Mouse (Mus musculus) spleen, adult 2 months (tissue): ENCODE measurements around the gene Atf7ip. TPM values are rescaled to one million over a fixed set of nuclear protein-coding genes. Genes with fewer than 3 reads are reported as not detected.
A peak's percentile ranks its signal among the peaks of the same experiment; 100 is the strongest.

Source experiments
- DNase-seq, 2 experiments: peaks; one replicate each; pipeline versions ENCODE4 v3.0.0 to v3.0.0-alpha.2; 2012 to 2021; ENCODE audit warnings: low spot score in 2 of 2, low read depth in 1 of 2
- H3K27ac ChIP-seq: fragments of 200-500 bp; 2 replicates; pipeline ENCODE4 v1.5.1; 2012; ENCODE audit warnings: low read length, inconsistent platforms; ENCODE audit not compliant: insufficient read depth
- H3K27me3 ChIP-seq: fragments of 200-500 bp; 2 replicates; pipeline ENCODE4 v1.6.1; 2012; ENCODE audit warnings: mild to moderate bottlenecking, moderate library complexity, low read length, inconsistent platforms; ENCODE audit not compliant: control insufficient read depth, insufficient read depth
- H3K36me3 ChIP-seq: fragments of 200-500 bp; 2 replicates; pipeline ENCODE4 v1.6.1; 2012; ENCODE audit warnings: mild to moderate bottlenecking, low read length, inconsistent platforms; ENCODE audit not compliant: control insufficient read depth, insufficient read depth
- H3K4me1 ChIP-seq: fragments of 200-500 bp; 2 replicates; pipeline ENCODE4 v1.6.1; 2011; ENCODE audit warnings: inconsistent platforms; ENCODE audit not compliant: control insufficient read depth, insufficient read depth, insufficient read length
- H3K4me3 ChIP-seq: fragments of 200-500 bp; 2 replicates; pipeline ENCODE4 v1.5.1; 2011; ENCODE audit warnings: mild to moderate bottlenecking, inconsistent platforms; ENCODE audit not compliant: insufficient read depth, insufficient read length; ENCODE audit errors: extremely low read depth
- CTCF ChIP-seq: fragments of 200-500 bp; IDR thresholded peaks from 2 replicates; pipeline ENCODE4 v1.5.1; 2011; ENCODE audit warnings: mild to moderate bottlenecking, inconsistent platforms; ENCODE audit not compliant: insufficient read depth, insufficient read length, insufficient replicate concordance; ENCODE audit errors: extremely low read depth
- POLR2A ChIP-seq: fragments of 200-500 bp; IDR thresholded peaks from 2 replicates; pipeline ENCODE4 v1.6.1; 2011; ENCODE audit warnings: low read depth, low read length, inconsistent platforms
- WGBS: fragments of 180-500 bp; shearing (Covaris S2); methylation state at CpG from one replicate; pipeline ENCODE4 v1.1.7; 2018; 5-methylcytosine and 5-hydroxymethylcytosine counted together
- polyA plus RNA-seq: library from polyadenylated mRNA; depleted of rRNA; stranded (reverse); fragments of >200 nt; gene quantifications from 2 replicates; pipeline ENCODE4 v1.2.3, GENCODE M21; 2012

Atf7ip gene
- polyA plus RNA-seq, 1 experiment, result 32.5 TPM

- Histone ChIP-seq H3K36me3 (peaks cover 15% of the 10 kb centered on the region), H3K4me1 (no peaks in the 10 kb centered on the region), H3K27me3 (no peaks in the 10 kb centered on the region), H3K4me3 (no peak overlapping the region), H3K27ac (no peak overlapping the region)
- DNase-seq, result no peak
- WGBS, result 92% methylated on average over 3 of the region's 3 CpGs
- TF ChIP-seq CTCF, result no peak
- no peak for TF ChIP-seq POLR2A
These were observed 108.2 kb downstream of the Atf7ip start for GRCm38 (mm10) chr6:136614156-136614555.

DNA sequence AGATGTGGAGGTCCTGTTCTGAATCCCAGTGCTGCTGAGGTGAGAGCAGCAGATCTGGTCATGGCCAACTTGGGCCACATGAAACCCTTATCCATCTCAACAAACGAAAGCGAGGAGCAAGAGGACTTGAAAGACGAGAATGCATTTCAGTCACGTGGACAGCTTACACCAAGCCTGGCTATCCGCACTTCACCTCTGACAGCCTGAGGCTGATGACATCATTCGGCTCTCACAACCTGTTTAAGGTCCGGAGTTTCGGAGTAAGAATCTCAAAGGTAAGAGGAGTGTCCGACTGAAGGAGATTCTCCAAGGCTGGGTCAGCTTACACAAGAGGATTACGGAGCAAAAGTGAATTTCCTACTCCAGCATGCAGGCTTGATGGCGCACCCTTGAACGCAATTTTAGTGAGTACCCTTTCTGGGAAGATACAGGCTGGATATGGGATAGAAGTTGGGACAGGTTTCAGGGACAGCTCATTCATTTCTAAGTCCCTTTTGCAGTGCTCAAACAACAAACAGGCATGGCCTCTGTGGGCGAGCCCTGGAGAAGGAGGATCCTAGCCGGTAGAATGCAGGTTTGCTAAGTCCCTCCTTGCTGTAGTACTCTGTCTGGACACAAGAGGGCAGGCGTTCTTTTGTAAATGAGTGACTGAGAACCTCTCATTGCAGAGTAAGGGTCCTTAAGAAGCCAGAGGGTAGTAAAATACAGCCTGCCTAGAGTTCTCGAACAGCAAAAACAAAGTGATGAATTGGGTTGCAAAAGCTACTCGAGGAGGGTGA, 114.6 kb downstream of the Atf7ip start:
- Histone ChIP-seq H3K27me3 (no peaks in the 10 kb centered on the region), H3K4me3 (no peak overlapping the region), H3K36me3 (no peaks in the 10 kb centered on the region), H3K4me1 (no peaks in the 10 kb centered on the region), H3K27ac (no peak overlapping the region)
- TF ChIP-seq CTCF (peak; percentile 58; the same call in 1 of the 2 replicates), POLR2A (no peak)
- peak; percentile 50 to 80 for DNase-seq
- 59% methylated on average over 17 of the region's 17 CpGs for WGBS

DNA sequence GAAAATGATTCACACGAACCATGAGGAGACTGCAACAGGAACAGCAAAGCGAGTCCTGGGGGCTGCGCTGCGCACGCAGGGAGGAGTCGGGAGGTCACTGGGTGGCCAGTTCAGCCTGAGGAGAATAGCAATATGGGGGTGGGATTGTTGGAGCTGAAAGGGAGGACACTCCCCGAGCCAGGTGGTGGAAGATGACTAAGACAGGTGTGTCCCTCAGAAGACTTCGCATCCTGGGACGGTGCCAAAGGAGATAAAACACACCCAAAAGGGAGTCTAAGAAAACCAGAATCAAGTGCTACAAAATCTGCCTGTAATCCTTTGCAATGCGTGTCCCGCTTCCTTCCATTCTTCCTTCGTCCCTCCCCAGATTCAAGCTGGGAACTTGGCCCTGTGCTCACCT, 119.5 kb downstream of the Atf7ip start:
- 91% methylated on average over 12 of the region's 12 CpGs for WGBS
- H3K4me1 ChIP-seq, result no peaks in the 10 kb centered on the region
- TF ChIP-seq POLR2A, result no peak
- TF ChIP-seq CTCF, result no peak
- H3K27ac ChIP-seq, result no peak overlapping the region
- DNase-seq, result no peak
- no peaks in the 10 kb centered on the region for H3K36me3 ChIP-seq
- H3K27me3 ChIP-seq, result no peaks in the 10 kb centered on the region
- H3K4me3 ChIP-seq, result no peak overlapping the region

DNA sequence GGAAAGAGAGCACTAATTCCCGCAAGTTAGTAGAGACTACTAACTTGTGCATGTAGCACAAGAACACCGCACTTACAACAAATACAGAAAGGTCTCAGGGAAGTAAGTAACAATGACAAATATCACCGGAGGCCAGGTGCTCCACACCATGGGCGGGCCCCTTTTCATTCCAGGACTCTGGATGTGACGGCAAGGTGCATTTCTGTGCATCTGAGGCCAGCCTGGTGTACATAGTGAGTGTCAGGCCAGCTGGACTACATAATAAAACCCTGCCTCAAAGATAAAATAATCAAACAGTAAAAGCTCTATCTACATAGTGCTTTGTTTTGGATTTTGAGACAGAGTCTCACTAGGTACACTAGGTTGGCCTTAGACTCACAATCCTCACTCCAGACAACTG, 123.7 kb downstream of the Atf7ip start:
- H3K27me3 ChIP-seq, result no peaks in the 10 kb centered on the region
- H3K4me3 ChIP-seq, result no peak overlapping the region
- no peak for TF ChIP-seq CTCF
- no peak for TF ChIP-seq POLR2A
- DNase-seq, result no peak
- H3K36me3 ChIP-seq, result no peaks in the 10 kb centered on the region
- WGBS, result 95% methylated on average over 5 of the region's 5 CpGs
- no peak overlapping the region for H3K27ac ChIP-seq
- H3K4me1 ChIP-seq, result no peaks in the 10 kb centered on the region

- Histone ChIP-seq H3K4me3 (no peak overlapping the region), H3K4me1 (no peaks in the 10 kb centered on the region), H3K27ac (no peak overlapping the region), H3K36me3 (no peaks in the 10 kb centered on the region), H3K27me3 (no peaks in the 10 kb centered on the region)
- DNase-seq, result no peak
- 93% methylated on average over 8 of the region's 8 CpGs for WGBS
- no peak for TF ChIP-seq CTCF
- TF ChIP-seq POLR2A, result no peak
These were observed 125.6 kb downstream of the Atf7ip start for GRCm38 (mm10) chr6:136631519-136631918.

DNA sequence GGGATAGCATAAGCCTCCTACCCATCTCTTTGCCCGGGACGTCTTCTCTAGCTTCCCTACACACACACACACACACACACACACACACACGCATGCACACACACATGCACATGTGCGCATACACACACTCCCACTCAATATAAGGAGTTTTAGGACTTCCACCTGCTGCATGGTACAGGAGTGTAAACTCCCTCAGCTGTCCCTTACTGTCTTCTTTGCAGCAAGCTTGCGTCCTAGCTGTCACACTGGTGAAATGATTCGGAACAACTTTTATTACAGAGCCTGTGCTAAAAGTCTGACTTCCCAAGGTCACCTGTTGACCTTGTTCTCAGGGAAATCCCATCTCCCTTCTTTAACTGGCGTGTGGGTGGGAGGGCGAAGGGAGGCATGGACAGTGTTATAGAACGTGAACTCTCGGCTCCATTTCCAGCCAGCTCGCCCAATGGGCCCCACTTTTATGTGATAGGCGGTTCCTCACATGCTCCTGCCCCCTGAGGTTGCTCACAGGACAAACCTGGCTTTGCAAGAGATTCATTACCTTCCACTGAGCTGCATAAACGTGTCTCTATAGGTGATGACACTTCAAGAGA, 126.1 kb downstream of the Atf7ip start:
- Histone ChIP-seq H3K36me3 (no peaks in the 10 kb centered on the region), H3K4me3 (no peak overlapping the region), H3K27me3 (no peaks in the 10 kb centered on the region), H3K4me1 (no peaks in the 10 kb centered on the region), H3K27ac (no peak overlapping the region)
- no peak for TF ChIP-seq CTCF
- TF ChIP-seq POLR2A, result no peak
- DNase-seq, result no peak
- WGBS, result 88% methylated on average over 13 of the region's 13 CpGs

DNA sequence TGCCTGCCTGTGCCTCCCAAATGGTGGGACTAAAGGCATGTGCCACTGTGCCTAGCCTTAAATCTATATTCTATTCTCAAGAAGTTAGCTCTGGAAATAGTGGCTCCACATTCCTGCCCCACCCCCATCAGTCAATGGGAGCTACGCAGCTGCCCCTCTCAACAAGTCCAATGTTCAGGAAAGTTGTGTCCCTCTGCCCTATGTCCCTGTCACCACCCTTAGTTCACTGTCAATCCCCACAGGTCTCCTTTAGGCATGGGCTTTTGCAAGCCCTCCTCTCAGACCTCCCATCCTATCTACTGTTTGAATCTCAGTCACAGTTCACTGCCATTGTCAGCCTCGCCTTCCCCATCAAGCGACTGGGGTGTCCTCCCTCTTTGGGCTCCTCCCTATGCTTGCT, 127.2 kb downstream of the Atf7ip start:
- H3K27me3 ChIP-seq, result no peaks in the 10 kb centered on the region
- no peaks in the 10 kb centered on the region for H3K36me3 ChIP-seq
- H3K4me1 ChIP-seq, result no peaks in the 10 kb centered on the region
- no peak for DNase-seq
- 92% methylated on average over 3 of the region's 3 CpGs for WGBS
- H3K27ac ChIP-seq, result no peak overlapping the region
- no peak overlapping the region for H3K4me3 ChIP-seq
- TF ChIP-seq POLR2A (no peak), CTCF (no peak)
